Mouse (Mus musculus) adrenal gland, postnatal 10 days (tissue): ENCODE measurements at regions not wholly inside any gene's neighbourhood (a gene's known extent, or its start where the extent isn't known, plus 50 kb on each side); places are given as distances from the start of the nearest gene placed in this dataset.
A peak's percentile ranks its signal among the peaks of the same experiment; 100 is the strongest.

Experiments
- DNase-seq: peaks from one replicate; pipeline ENCODE4 v3.0.0; 2021; ENCODE audit warnings: mixed read lengths

GRCm38 (mm10) chr11:44158236-44158635, 241.6 kb upstream of the Il12b start:
- DNase-seq = no peak

GRCm38 (mm10) chr11:44161734-44162418, 238.0 kb upstream of the Il12b start:
- DNase-seq = no peak

GRCm38 (mm10) chr11:44163049-44163448, 236.8 kb upstream of the Il12b start:
- DNase-seq = no peak

- DNase-seq = no peak
These were observed 236.1 kb upstream of the Il12b start for GRCm38 (mm10) chr11:44163748-44164147.

GRCm38 (mm10) chr11:44164186-44164585, 235.7 kb upstream of the Il12b start:
- DNase-seq = no peak

GRCm38 (mm10) chr11:44167724-44168500, 232.0 kb upstream of the Il12b start:
- no peak for DNase-seq

- DNase-seq = no peak
These were observed 227.4 kb upstream of the Il12b start for GRCm38 (mm10) chr11:44172478-44172877.

GRCm38 (mm10) chr11:44173196-44173595, 226.7 kb upstream of the Il12b start:
- peak; percentile 50 for DNase-seq

GRCm38 (mm10) chr11:44174548-44174947, 225.3 kb upstream of the Il12b start:
- DNase-seq = no peak

GRCm38 (mm10) chr11:44179711-44180110, 220.2 kb upstream of the Il12b start:
- peak; percentile 44 for DNase-seq

GRCm38 (mm10) chr11:44183823-44184222, 216.0 kb upstream of the Il12b start:
- no peak for DNase-seq

GRCm38 (mm10) chr11:44185218-44185890, 214.5 kb upstream of the Il12b start:
- DNase-seq = no peak

- no peak for DNase-seq
These were observed 211.7 kb upstream of the Il12b start for GRCm38 (mm10) chr11:44188202-44188601.

GRCm38 (mm10) chr11:44193806-44194205, 206.1 kb upstream of the Il12b start:
- DNase-seq = no peak

- no peak for DNase-seq
These were observed 197.1 kb upstream of the Il12b start for GRCm38 (mm10) chr11:44202716-44203115.

- DNase-seq = no peak
These were observed 195.5 kb upstream of the Il12b start for GRCm38 (mm10) chr11:44204384-44204783.

GRCm38 (mm10) chr11:44206866-44207265, 193.0 kb upstream of the Il12b start:
- no peak for DNase-seq

GRCm38 (mm10) chr11:44211871-44212441, 187.9 kb upstream of the Il12b start:
- DNase-seq = peak; percentile 65

- no peak for DNase-seq
These were observed 185.8 kb upstream of the Il12b start for GRCm38 (mm10) chr11:44214095-44214494.

GRCm38 (mm10) chr11:44216346-44216745, 183.5 kb upstream of the Il12b start:
- no peak for DNase-seq

GRCm38 (mm10) chr11:44219971-44220370, 179.9 kb upstream of the Il12b start:
- no peak for DNase-seq

- peak; percentile 13 for DNase-seq
These were observed 169.9 kb upstream of the Il12b start for GRCm38 (mm10) chr11:44229996-44230395.

- no peak for DNase-seq
These were observed 164.4 kb upstream of the Il12b start for GRCm38 (mm10) chr11:44235456-44235855.
